Mouse (Mus musculus): ENCODE measurements at regions not wholly inside any gene's neighbourhood (a gene's known extent, or its start where the extent isn't known, plus 50 kb on each side); places are given as distances from the start of the nearest gene placed in this dataset.
"Not testable (repeated sequence)": the region's sequence is repeated elsewhere in the genome, so short reads cannot be mapped to it uniquely, and the experiment has no call there.

DNA sequence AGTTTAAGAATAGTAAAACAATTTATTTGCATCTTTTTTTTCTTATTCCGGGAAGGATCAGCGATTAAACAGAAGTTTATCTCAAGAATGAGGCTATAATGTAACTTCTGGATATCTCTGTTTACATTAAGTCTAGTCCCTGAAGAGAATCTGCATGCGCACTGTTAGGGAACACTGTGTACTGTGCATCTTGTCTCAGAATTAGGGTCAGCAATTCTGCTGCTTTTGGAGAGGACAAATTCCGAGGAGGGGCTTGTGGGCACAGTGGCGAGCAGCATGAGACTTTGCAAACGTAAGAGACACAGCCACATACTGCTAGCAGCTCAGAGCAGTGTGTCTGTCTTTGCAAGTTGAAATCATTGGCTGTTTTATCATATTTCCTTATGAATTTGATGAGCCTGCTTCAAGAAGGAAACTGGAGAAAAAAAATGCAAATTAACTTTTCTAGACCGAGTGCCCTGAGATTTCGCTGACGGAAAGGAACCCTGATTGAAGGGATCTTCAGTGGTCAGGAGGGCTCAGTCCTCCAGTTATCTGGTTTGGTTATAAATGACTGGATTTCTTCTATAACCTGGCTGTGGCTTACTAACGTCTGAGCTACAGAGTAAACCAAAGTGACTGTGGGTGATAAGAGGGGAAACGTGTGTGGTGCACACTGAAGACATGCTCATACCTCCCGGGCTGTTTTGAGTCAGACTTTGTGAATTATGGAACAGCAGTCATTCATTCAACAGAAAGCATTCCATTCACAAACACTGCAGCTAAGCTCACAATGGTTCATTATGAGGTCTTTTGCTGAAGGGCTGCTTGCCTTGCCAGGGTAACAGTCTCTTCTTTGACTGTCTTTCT lies 305.1 kb downstream of the Ets1 start:
- DNase-seq (ENCODE audit: low read depth, low spot score) = no peak

GRCm38 (mm10) chr9:32941768-32942030 lies 305.7 kb downstream of the Ets1 start:
- DNase-seq (ENCODE audit: low read depth, low spot score) = no peak

DNA sequence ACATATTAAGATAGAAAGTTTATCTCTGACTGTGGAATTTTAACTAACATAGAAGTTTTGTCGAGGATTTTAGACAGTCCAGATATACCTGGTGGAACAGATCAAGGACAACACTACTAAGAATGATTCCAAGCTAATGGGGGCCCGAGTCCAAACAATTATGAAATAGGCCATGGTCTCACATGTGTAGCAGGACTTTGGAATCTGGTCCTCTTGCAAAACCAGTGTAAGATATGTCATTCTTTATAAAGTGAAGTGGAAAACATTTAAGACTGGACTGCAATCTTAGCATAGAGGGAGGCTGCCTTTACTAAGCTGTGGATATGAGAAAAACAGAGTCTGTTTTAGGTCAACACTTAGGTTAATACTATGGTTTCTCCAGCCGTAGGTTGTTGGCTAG lies 311.2 kb downstream of the Ets1 start:
- no peak for DNase-seq (ENCODE audit: low read depth, low spot score)

DNA sequence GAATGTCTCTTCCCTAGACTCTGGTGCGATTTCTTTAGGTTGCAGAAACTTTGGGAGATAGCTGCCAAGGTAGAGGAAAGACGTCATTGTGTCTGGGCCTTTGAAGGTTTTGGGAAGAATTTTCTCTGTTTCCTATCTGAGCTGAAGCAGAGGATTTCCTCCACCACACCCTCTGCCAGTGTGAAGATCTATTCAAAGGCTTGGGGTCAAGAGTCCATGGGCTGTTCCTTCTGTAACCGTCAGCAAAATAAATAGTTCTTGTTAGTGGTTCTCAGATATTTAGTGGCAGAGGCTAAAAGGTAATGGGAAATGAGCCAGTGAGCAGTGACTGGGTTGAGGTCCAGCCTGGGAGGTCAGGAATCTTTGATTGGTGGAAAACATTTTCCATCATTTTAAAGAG lies 313.0 kb downstream of the Ets1 start:
- no peak for DNase-seq (ENCODE audit: low read depth, low spot score)

GRCm38 (mm10) chr9:32958716-32959115 lies 322.7 kb downstream of the Ets1 start:
- DNase-seq (ENCODE audit: low read depth, low spot score) = no peak

DNA sequence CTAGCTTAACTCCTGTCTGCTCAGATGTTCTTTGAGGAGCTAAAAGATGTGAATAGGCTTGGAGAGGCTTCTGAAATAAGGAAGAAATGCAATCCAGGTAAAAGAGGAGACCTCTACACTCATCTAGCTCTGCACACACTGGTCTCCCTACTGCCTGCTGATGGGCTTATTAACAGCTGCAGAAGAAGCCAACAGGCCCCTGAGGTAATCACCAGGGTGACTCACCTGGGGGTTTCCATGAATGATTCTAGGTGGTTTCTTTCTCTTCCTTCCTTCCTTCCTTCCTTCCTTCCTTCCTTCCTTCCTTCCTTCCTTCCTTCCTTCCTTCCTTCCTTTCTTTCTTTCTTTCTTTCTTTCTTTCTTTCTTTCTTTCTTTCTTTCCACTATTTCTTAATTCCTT lies 323.4 kb downstream of the Ets1 start:
- not testable (repeated sequence) for DNase-seq (ENCODE audit: low read depth, low spot score)

- no peak for DNase-seq (ENCODE audit: low read depth, low spot score)
Measured at GRCm38 (mm10) chr9:32962679-32963205, 326.7 kb downstream of the Ets1 start.

DNA sequence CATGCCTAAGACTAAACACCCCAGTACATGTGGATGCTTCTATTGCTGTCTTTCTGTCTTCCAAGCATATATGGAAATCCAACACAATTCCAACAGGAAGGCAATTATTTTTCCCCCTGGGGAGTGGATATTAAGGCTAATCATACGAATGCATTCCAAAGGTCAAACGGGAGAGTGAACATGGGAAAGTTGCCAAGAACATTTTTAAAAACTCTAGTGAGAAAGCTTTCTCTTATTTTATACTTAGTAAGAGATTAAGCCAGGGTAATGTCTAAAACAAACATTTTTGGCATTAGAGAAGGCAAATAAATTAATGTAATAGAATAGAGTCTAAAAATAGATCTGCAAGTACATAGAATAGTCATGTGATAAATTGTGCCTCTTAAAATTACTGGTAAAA lies 332.4 kb downstream of the Ets1 start:
- DNase-seq (ENCODE audit: low read depth, low spot score) = no peak

- DNase-seq (ENCODE audit: low read depth, low spot score) = no peak
Measured at GRCm38 (mm10) chr9:32971421-32971820, 335.4 kb downstream of the Ets1 start.

DNA sequence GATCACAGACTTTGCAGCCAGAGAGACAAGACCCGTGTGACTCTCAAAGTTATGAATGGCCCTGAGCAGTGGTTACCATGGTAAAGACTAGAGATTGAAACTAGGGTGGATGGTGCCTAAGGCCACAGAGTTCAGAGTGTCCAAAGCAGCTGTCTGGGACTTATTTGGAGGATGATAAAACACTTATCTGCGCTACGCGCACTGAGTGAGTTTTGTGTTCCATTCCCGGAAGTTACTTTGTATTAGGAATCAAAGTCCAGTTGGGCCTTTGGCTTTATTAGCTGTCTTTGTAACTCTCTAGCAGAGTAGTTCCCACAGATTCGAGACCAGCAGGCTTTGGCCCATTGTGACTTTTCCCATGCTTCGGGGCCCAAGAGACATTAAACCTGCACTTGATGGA lies 335.9 kb downstream of the Ets1 start:
- DNase-seq (ENCODE audit: low read depth, low spot score) = no peak

GRCm38 (mm10) chr9:32972431-32973052 lies 336.5 kb downstream of the Ets1 start:
- DNase-seq (ENCODE audit: low read depth, low spot score) = no peak

DNA sequence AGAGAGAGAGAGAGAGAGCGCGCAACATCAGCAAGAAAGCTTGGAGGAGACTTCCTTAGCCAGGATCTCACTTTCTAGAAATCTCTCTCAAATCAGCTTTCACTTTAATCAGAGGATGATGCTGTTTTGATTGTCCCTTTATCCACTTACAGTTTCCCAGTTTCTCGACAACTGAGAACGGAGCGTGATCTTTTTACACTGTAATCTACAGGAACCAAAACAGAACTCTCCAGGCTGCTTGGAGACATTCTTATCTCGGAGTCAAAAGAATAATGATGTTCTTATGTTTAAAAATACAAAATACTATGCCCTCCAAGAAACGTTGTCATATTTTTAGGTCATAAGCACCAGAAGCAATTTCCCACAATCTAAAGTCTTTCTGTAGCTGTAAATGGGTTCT lies 341.7 kb downstream of the Ets1 start:
- no peak for DNase-seq (ENCODE audit: low read depth, low spot score)

DNA sequence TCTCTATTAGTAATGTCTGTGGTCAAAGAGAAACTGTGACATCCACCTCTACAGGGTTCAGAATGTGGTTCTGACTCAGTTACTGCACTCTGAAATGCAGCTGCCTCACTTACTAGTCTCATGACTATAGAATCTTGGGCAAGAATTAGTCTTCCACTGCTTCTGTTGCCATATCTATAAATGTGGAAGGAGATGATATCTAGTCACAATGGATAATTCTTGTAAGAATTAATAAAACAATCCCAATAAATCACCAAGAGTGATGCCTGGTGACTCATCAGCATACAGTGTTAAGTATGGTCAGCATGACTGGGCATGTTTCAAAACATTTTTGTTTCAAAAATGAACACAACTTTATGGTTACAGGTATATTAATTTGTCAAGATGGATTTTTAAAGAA lies 344.8 kb downstream of the Ets1 start:
- no peak for DNase-seq (ENCODE audit: low read depth, low spot score)

DNA sequence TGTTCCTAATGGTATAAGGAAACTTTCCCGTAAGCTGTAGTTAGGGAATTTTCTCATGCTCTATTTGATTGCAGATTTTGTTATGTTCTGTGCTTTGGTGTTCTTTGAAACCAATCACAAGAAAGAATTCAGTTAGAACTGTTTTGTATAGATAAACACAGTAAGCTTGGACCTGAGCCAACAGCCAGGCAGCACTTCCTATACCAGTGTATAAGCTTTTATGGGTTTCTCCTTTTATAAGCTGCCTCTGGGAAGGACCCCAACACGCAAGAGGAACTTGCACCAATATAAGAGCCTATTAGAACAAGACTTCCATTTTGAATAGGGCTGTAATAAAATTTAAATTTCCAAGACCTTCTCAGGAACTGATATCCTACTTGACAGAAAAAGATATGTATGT lies 347.2 kb downstream of the Ets1 start:
- no peak for DNase-seq (ENCODE audit: low read depth, low spot score)

DNA sequence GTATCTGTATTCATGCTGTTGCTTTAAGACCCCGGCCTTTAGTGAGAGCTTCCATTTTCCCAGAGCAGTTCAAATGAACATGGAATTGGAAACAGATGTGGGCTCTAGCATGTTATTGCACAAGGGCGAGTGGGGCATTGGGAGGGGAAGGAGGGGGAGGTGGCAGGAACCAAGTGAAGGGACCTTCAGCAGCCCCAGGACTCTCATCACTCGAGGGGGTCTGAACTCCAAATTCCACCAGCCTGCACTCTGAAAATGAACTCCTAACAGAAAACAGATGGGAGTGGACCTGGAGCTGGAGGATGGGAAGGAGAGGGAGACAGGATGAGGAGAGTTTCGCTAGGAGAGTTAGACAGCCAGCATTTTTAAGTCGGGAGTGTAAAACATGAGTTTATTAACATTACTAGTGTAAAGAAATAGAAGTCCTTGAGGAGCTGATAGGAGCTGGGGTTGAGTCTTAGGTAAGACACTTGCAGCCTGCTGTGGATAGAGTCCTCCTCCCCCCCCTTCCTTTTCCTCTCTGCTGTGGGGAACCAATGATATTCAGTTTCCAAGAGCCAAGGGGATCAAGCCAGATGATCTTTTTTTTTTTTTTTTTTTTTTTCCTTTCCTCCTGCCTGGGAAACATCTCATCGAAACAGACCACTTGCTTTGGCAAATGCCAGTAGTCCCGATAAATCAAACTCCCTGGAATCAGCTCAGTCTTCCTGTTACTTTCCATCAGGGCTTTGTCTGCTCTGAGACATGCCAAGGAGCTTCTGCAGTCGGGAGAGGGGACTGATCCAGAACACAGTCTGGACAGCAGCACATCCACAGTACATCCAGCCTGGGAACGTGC lies 351.0 kb downstream of the Ets1 start:
- DNase-seq (ENCODE audit: low read depth, low spot score) = no peak

DNA sequence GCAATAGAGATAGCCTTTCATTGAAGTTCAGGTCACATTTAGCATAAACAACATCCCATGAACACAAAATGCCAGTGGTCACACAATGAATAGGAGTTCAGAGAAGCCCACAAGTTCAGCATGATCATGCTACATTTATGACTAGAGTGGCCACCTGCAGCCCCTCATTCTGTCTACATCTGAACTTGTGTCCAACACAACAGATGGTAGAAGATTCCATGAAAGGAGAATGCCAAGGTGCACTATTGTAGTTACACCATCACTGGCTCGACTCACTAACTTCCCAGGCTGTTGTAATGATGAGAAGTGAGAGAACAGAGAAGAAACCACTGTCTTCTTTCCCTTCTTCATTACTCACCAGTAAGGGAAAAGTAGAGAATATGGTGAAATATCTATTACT lies 353.0 kb downstream of the Ets1 start:
- no peak for DNase-seq (ENCODE audit: low read depth, low spot score)

DNA sequence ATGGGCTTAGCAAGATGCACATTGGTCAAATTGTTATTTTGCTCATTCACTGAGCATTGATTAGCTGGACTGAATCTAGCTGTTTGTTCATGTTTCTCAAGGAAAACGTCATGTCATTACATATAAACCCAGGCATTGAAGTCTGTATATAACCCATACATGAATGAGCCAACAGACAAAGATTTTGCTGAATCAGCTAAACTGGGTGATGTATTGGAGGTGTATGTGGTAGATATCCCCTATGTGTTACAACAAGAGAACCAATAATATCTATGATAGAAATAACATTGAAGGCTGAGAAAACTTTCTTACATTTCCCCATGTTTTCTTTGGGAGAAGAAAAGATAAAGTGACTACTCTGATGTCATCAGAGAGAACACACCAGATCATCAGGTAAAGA lies 362.3 kb downstream of the Ets1 start:
- DNase-seq (ENCODE audit: low read depth, low spot score) = no peak

GRCm38 (mm10) chr9:33000691-33001164 lies 364.7 kb downstream of the Ets1 start:
- no peak for DNase-seq (ENCODE audit: low read depth, low spot score)

DNA sequence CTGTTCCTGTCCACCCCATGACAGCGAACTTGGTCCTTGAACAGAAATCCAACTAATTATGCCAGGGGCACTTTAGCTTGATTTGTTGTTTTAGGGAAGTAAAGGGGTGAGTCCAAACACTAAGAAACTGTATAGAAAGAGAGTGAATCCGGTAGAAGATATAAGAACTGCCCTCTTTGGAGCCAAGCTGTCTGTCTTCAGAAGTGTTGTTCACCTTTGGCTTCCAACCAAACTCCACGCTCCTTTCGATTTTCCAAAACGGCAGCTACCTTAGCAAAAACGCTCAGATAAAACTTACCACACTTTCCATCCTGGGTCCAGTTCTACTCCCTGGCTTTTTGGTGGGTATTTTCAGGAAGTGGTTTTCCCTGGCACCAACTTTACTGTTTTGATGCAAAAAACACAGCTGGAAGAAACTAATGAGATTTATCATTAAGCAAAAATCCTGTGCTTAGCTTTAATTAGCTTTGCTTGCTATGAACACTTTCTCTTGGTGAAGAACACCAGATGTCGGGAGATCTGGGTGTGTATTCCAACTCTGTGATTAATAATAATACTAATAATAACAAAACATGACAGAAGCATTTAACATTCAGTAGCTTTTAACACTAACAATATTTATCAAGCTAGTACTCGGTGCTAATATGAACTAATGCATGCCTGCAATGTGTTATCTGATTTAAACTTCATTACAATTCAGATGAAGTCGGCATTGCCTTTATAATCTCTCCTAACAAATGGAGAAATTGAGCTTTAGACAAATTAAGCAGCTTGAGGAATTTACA lies 365.3 kb downstream of the Ets1 start:
- no peak for DNase-seq (ENCODE audit: low read depth, low spot score)

DNA sequence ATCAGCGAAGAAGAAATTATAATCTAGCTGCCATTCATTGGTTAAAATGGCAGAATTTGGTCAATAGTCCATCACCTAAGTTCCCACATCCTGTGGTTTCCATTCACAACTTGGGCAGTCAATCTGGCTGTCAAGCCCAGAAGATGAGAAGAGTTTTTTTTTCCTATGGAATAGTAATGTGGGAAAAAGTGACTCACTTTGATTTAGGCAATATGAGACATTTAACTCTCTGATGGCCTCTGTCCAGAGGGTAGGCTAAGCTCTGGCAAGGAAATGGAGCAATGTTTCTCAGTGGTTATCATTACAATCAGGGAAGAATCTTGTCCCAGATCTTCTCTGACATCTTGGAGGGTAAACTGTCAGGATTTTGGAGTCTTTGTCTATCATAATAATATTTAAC lies 367.9 kb downstream of the Ets1 start:
- no peak for DNase-seq (ENCODE audit: low read depth, low spot score)

- no peak for DNase-seq (ENCODE audit: low read depth, low spot score)
Measured at GRCm38 (mm10) chr9:33004536-33004935, 368.5 kb downstream of the Ets1 start.

All from retina, postnatal 7 days (tissue).